Mouse (Mus musculus): ENCODE results near the gene Nono. TPM values are rescaled to one million over a fixed set of nuclear protein-coding genes. Genes with fewer than 3 reads are reported as not detected.

The Nono gene
- polyA plus RNA-seq (2015; fragmentation: Nextera tagmentation; extraction: Ambion mirVana) = 265 and 282 TPM in 2 replicates

DNA sequence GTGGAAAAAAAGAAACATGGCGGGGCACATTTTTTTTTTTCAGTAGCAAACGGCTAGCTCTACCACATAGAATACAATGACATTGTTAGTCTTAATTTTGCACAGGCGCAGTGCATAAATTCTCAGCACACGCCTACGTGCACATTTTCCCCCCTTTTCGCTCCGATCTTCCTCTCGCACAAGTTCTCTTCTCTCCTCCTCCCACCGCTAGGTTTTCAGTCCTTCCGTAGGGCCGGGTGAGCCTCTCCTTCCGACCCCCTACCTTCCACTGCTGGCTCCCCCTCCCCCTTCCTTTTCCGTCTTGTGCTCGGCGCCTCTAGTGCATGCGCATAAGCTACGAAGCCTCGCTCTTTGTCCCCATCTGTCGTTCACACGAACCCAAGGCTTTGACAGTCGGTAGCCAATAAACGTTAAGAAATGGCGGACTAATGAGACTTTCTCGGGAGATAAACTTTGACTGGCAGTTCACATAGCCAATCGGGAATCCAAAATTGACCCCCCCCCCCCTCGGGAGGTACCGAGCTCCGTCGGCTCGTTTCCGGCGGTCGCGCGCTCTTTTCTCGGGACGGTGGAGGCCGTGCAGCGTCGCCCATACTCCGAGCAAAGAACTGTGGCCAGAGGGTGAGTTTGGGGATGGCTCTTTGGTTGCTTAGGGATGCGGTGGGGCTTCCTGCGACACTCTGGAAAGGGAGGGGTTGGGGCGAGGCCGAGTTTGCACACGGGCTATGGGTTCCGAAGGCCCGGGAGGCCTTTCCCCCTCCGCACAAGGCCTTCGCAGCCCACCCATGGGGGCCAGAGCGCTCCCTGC, at the start of gene Nono:
Gene Nono (plus strand): TSS at position 177 of the 808 bp plus-strand sequence.
- Histone ChIP-seq H3K27ac (peak within 1 kb of the TSS; percentile 94), H3K9ac (ENCODE audit: low read depth, low read length) (peak within 1 kb of the TSS; percentile 82), H3K4me3 (replicated peaks; ENCODE audit: low read depth, low read length) (peak within 1 kb of the TSS; percentile 67), H3K36me3 (ENCODE audit: insufficient read depth, low read length) (no peaks in the 10 kb centered on the region), H3K27me3 (ENCODE audit: insufficient read depth, low read length) (no peaks in the 10 kb centered on the region), H3K9me3 (replicated peaks; ENCODE audit: low read length) (no peaks in the 10 kb centered on the region), H3K4me1 (replicated peaks; ENCODE audit: insufficient read depth, low read length) (no peaks in the 10 kb centered on the region), H3K4me2 (ENCODE audit: low read length) (peak within 1 kb of the TSS; percentile 58)
- ATAC-seq (replicated peaks; ENCODE audit: low FRiP score, low read depth) (peak; percentile 95), DNase-seq (ENCODE audit: low spot score) (peak; percentile 97)
- WGBS = 31% methylated on average over 51 of the region's 51 CpGs
- TF ChIP-seq CTCF (IDR thresholded peaks at IDR 0.05; ENCODE audit: low read depth) = peak; percentile 40

DNA sequence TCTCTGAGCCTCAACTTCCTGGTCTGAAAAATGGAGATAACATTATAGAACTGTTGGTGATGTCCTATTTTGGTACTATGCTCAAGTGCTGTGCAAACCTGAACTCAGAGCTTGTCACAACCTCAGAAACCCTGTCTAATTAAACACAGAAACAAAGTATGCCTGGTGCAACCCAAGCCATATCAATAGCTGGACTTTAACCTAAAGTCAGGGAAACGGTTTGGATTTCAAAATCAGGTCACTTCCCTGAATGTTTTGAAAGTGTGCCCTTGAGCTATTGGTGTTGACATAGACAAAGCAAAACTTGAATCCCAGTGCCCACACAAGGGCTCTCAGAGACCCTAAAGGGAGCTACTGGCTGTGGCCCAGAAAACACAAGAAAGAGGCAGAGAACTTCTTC, 49.4 kb upstream of the Nono start:
- H3K9ac ChIP-seq (ENCODE audit: low read depth, low read length) = no peak overlapping the region
- H3K27ac ChIP-seq = no peak overlapping the region
- no peak for DNase-seq (ENCODE audit: low spot score)
- no peak for TF ChIP-seq CTCF (IDR thresholded peaks at IDR 0.05; ENCODE audit: low read depth)
- no peaks in the 10 kb centered on the region for H3K36me3 ChIP-seq (ENCODE audit: insufficient read depth, low read length)
- 72% methylated on average over 1 of the region's 1 CpGs for WGBS
- 0 out of 2 replicates have a peak, but pooled peaks cover 2% of the 10 kb centered on the region for H3K4me1 ChIP-seq (replicated peaks; ENCODE audit: insufficient read depth, low read length)
- ATAC-seq (replicated peaks; ENCODE audit: low FRiP score, low read depth) = no peak
- H3K27me3 ChIP-seq (ENCODE audit: insufficient read depth, low read length) = no peaks in the 10 kb centered on the region; the same call in 1 of the 2 replicates
- H3K4me2 ChIP-seq (ENCODE audit: low read length) = no peak overlapping the region
- no peak overlapping the region for H3K4me3 ChIP-seq (replicated peaks; ENCODE audit: low read depth, low read length)
- H3K9me3 ChIP-seq (replicated peaks; ENCODE audit: low read length) = no peaks in the 10 kb centered on the region

DNA sequence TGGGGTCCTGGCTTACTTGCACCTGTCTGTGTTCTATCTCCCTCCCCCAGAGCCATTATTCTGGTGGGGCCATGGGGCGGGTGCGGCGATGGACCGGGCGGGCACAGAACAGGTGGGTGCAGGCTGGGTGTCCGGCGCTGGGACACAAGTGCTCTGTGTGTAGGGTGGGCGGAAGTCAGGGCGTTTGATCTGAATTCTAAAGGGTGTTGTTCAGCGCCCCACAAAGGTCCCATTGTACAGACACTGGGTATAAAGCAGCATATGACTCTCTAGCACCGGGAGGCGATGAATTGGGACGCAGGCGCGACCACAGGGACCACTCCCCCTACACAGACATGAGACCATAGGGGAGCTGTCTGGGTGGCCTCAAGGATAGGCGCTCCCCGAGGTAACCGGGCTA, 45.7 kb upstream of the Nono start:
- no peaks in the 10 kb centered on the region; the same call in 1 of the 2 replicates for H3K27me3 ChIP-seq (ENCODE audit: insufficient read depth, low read length)
- 46% methylated on average over 18 of the region's 18 CpGs for WGBS
- no peak for TF ChIP-seq CTCF (IDR thresholded peaks at IDR 0.05; ENCODE audit: low read depth)

DNA sequence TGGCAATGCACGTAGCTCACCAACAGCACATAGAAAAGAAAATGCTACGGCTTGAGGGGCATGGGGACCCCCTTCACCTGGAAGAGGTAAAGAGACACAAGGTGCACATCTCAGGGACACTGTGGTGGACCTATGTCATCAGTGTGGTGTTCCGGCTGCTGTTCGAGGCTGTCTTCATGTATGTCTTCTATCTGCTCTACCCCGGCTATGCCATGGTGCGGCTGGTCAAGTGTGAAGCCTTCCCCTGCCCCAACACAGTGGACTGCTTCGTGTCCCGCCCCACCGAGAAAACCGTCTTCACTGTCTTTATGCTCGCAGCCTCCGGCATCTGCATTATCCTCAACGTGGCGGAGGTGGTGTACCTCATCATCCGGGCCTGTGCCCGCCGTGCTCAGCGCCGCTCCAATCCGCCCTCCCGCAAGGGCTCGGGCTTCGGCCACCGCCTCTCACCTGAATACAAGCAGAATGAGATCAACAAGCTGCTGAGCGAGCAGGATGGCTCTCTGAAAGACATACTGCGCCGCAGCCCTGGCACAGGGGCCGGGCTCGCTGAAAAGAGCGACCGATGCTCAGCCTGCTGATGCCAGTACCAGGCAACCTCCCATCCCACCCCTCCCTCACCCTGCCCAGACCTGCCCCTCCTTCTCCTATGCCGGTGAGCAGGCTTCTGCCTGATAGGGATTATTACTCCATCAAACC, 44.5 kb upstream of the Nono start:
- no peaks in the 10 kb centered on the region for H3K9me3 ChIP-seq (replicated peaks; ENCODE audit: low read length)
- H3K4me1 ChIP-seq (replicated peaks; ENCODE audit: insufficient read depth, low read length) = 0 out of 2 replicates have a peak, but pooled peaks cover 2% of the 10 kb centered on the region
- no peaks in the 10 kb centered on the region for H3K36me3 ChIP-seq (ENCODE audit: insufficient read depth, low read length)
- H3K27me3 ChIP-seq (ENCODE audit: insufficient read depth, low read length) = no peaks in the 10 kb centered on the region; the same call in 1 of the 2 replicates
- TF ChIP-seq CTCF (IDR thresholded peaks at IDR 0.05; ENCODE audit: low read depth) = no peak
- 36% methylated on average over 32 of the region's 32 CpGs for WGBS
- no peak overlapping the region for H3K27ac ChIP-seq
- ATAC-seq (replicated peaks; ENCODE audit: low FRiP score, low read depth) = 0 out of 2 replicates have a peak, but pooled peaks have one; percentile 17
- no peak for DNase-seq (ENCODE audit: low spot score)
- no peak overlapping the region for H3K4me3 ChIP-seq (replicated peaks; ENCODE audit: low read depth, low read length)
- no peak overlapping the region for H3K9ac ChIP-seq (ENCODE audit: low read depth, low read length)
- H3K4me2 ChIP-seq (ENCODE audit: low read length) = peak overlapping the region; percentile 31

More for the DNA sequence above, 45.7 kb upstream of the Nono start:
- H3K27ac ChIP-seq = no peak overlapping the region
- no peak overlapping the region for H3K4me3 ChIP-seq (replicated peaks; ENCODE audit: low read depth, low read length)
- DNase-seq (ENCODE audit: low spot score) = no peak
- H3K4me1 ChIP-seq (replicated peaks; ENCODE audit: insufficient read depth, low read length) = 0 out of 2 replicates have a peak, but pooled peaks cover 2% of the 10 kb centered on the region
- H3K9me3 ChIP-seq (replicated peaks; ENCODE audit: low read length) = no peaks in the 10 kb centered on the region
- ATAC-seq (replicated peaks; ENCODE audit: low FRiP score, low read depth) = no peak
- H3K9ac ChIP-seq (ENCODE audit: low read depth, low read length) = no peak overlapping the region
- H3K36me3 ChIP-seq (ENCODE audit: insufficient read depth, low read length) = no peaks in the 10 kb centered on the region
- H3K4me2 ChIP-seq (ENCODE audit: low read length) = no peak overlapping the region

DNA sequence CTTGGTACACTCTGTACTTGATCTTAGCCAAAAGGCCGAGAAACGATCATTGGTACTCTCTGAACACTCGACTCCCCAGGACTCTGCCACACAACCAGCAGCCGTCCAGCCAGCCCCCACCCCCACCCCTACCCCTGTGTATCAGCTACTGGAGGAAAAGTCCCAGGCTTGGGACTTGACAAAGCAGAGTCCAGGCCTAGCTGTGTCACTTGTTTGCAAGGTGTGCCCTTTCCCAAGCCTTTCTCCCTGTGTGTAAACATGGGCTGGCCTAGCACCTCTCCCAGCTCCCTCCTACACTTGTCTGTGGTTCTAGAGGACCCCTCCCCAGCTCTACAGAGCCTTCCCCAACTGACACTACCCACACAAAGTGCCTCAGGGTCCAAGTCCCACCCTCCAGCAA, 42.9 kb upstream of the Nono start:
- Histone ChIP-seq H3K27ac (no peak overlapping the region), H3K4me2 (ENCODE audit: low read length) (no peak overlapping the region), H3K4me1 (replicated peaks; ENCODE audit: insufficient read depth, low read length) (0 out of 2 replicates have a peak, but pooled peaks cover 2% of the 10 kb centered on the region), H3K36me3 (ENCODE audit: insufficient read depth, low read length) (no peaks in the 10 kb centered on the region), H3K9me3 (replicated peaks; ENCODE audit: low read length) (no peaks in the 10 kb centered on the region), H3K4me3 (replicated peaks; ENCODE audit: low read depth, low read length) (no peak overlapping the region), H3K27me3 (ENCODE audit: insufficient read depth, low read length) (no peaks in the 10 kb centered on the region; the same call in 1 of the 2 replicates), H3K9ac (ENCODE audit: low read depth, low read length) (no peak overlapping the region)
- 52% methylated on average over 4 of the region's 4 CpGs for WGBS
- no peak for ATAC-seq (replicated peaks; ENCODE audit: low FRiP score, low read depth)
- no peak for TF ChIP-seq CTCF (IDR thresholded peaks at IDR 0.05; ENCODE audit: low read depth)
- no peak for DNase-seq (ENCODE audit: low spot score)

DNA sequence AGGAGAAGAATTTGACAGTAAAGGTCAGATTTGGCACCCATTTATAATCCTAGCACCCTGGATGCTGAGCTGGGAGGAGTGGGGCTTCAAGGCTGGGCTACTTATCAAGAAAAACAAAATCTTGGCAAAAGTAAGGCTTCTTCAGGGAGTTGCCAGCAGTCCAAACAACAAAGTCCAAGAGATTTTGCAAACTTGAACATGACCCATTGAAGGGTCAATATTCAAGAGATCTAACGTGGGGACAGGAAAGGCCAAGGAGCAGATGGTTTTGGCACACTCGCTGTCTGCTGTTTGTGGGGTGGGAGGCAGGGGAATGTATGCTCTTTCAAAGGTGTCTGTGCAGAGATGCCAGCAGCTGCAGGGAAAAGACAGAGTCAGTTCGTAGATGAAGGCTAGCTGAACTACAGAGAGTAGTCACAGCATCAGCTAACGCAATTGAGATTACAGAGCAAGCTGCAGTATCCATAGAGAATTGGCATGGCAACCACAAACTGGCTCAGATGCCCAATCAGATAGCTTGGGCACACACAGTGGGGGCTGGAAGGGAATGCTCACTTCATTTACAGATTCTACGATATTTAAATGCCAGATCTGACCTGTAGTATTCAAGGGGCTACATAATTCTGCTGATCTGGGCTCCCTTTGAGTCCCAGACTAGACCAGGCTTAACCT, 40.1 kb upstream of the Nono start:
- DNase-seq (ENCODE audit: low spot score) (no peak), ATAC-seq (replicated peaks; ENCODE audit: low FRiP score, low read depth) (no peak)
- H3K36me3 ChIP-seq (ENCODE audit: insufficient read depth, low read length) = no peaks in the 10 kb centered on the region
- no peaks in the 10 kb centered on the region for H3K9me3 ChIP-seq (replicated peaks; ENCODE audit: low read length)
- no peak overlapping the region for H3K4me2 ChIP-seq (ENCODE audit: low read length)
- H3K27ac ChIP-seq = no peak overlapping the region
- H3K27me3 ChIP-seq (ENCODE audit: insufficient read depth, low read length) = no peaks in the 10 kb centered on the region
- no peak for TF ChIP-seq CTCF (IDR thresholded peaks at IDR 0.05; ENCODE audit: low read depth)
- H3K4me3 ChIP-seq (replicated peaks; ENCODE audit: low read depth, low read length) = no peak overlapping the region
- H3K4me1 ChIP-seq (replicated peaks; ENCODE audit: insufficient read depth, low read length) = 0 out of 2 replicates have a peak, but pooled peaks cover 2% of the 10 kb centered on the region
- no peak overlapping the region for H3K9ac ChIP-seq (ENCODE audit: low read depth, low read length)
- WGBS = 76% methylated on average over 5 of the region's 5 CpGs

Measured in kidney, postnatal 0 days (tissue).